Mouse (Mus musculus): ENCODE measurements around the gene Tmem132a. TPM values are rescaled to one million over a fixed set of nuclear protein-coding genes. Genes with fewer than 3 reads are reported as not detected.

Gene Tmem132a
- polyA plus RNA-seq, 1 experiment from 2014 or later = 2.1 TPM

DNA sequence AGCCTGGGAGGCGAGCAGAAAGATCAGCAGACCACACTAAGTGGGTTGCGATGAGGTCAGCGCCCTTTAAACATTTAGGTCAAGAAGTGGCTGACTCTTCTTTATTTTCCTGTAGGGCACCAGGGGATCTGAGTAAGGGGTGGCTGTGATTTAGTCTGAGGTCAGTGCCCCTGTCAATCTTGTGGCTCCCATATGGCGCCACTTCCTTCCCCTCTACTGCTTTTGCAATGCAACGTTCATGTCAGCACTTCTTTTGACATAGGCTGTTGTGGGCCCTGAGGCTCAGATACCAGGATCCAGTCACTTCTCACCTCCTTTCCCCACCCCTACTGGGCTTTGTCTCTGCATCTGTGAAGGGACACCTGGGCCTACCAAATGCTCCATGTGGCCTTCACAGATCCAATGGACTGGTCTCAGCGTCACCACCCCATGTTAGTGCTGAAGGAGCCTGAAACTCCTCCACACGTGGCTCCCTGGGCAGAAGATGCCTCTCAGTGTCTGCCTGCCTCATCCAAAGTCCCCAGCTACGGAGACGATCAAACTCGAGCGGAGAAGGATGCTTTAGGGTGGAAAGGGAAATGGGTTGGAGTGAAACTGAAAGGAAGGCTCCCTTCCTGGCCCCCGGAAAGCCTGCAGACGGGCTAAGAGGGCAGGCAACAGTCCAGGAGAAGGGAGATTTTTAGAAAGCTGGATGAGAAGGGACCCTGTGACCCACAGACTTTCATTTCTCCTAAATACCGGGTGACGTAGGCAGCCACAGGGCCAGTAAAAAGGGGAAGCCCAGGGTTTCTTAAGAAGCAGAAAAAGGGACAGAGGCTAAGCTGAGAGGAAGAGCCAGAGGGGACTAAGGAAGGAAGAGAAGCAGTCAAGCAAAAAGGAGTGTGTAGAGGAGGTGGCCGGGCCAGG, 27.8 kb downstream of the Tmem132a start:
- no peaks in the 10 kb centered on the region for H3K27me3 ChIP-seq (ENCODE audit: insufficient read depth, low read length)

GRCm38 (mm10) chr19:10839010-10839892, 30.5 kb downstream of the Tmem132a start, which contains the start of gene Slc15a3:
TSS of gene Slc15a3 (plus strand) at chr19:10839727.
- Histone ChIP-seq H3K27ac (ENCODE audit: low read depth) (no peak within 1 kb of the TSS), H3K9me3 (ENCODE audit: low read length) (no peaks in the 10 kb centered on the region), H3K4me1 (ENCODE audit: insufficient read depth) (peaks cover 4% of the 10 kb centered on the region), H3K27me3 (ENCODE audit: insufficient read depth, low read length) (no peaks in the 10 kb centered on the region), H3K4me2 (ENCODE audit: low read depth, low read length) (no peak within 1 kb of the TSS), H3K36me3 (replicated peaks; ENCODE audit: insufficient read depth, low read length) (no peaks in the 10 kb centered on the region), H3K9ac (replicated peaks) (no peak within 1 kb of the TSS), H3K4me3 (ENCODE audit: low read depth, low read length) (no peak within 1 kb of the TSS)
- ATAC-seq = no peak
- DNase-seq = no peak
- TF ChIP-seq CTCF (IDR thresholded peaks at IDR 0.05; ENCODE audit: low read depth) = no peak
- WGBS (ENCODE audit: insufficient replicate concordance) = 56% methylated on average over 15 of the region's 15 CpGs

More for the DNA sequence above, 27.8 kb downstream of the Tmem132a start:
- Histone ChIP-seq H3K4me1 (ENCODE audit: insufficient read depth) (peaks cover 7% of the 10 kb centered on the region), H3K9ac (replicated peaks) (peak overlapping the region; percentile 48; the same call in 1 of the 2 replicates), H3K4me3 (ENCODE audit: low read depth, low read length) (peak overlapping the region; percentile 38), H3K27ac (ENCODE audit: low read depth) (peak overlapping the region; percentile 92), H3K4me2 (ENCODE audit: low read depth, low read length) (peak overlapping the region; percentile 58), H3K9me3 (ENCODE audit: low read length) (no peaks in the 10 kb centered on the region), H3K36me3 (replicated peaks; ENCODE audit: insufficient read depth, low read length) (no peaks in the 10 kb centered on the region)
- peak; percentile 71 for ATAC-seq
- WGBS (ENCODE audit: insufficient replicate concordance) = 30% methylated on average over 16 of the region's 16 CpGs
- peak; percentile 48 for DNase-seq
- no peak for TF ChIP-seq CTCF (IDR thresholded peaks at IDR 0.05; ENCODE audit: low read depth)
- peak; percentile 49; the same call in 1 of the 2 replicates for TF ChIP-seq EP300 (IDR thresholded peaks at IDR 0.05; ENCODE audit: low read depth)

- no peak overlapping the region for H3K4me2 ChIP-seq (ENCODE audit: low read depth, low read length)
- WGBS (ENCODE audit: insufficient replicate concordance) = 62% methylated on average over 3 of the region's 3 CpGs
- no peaks in the 10 kb centered on the region for H3K9me3 ChIP-seq (ENCODE audit: low read length)
- H3K27ac ChIP-seq (ENCODE audit: low read depth) = no peak overlapping the region
- H3K9ac ChIP-seq (replicated peaks) = no peak overlapping the region
- H3K4me3 ChIP-seq (ENCODE audit: low read depth, low read length) = no peak overlapping the region
- TF ChIP-seq CTCF (IDR thresholded peaks at IDR 0.05; ENCODE audit: low read depth) (no peak), EP300 (IDR thresholded peaks at IDR 0.05; ENCODE audit: low read depth) (no peak)
- H3K36me3 ChIP-seq (replicated peaks; ENCODE audit: insufficient read depth, low read length) = no peaks in the 10 kb centered on the region
- H3K27me3 ChIP-seq (ENCODE audit: insufficient read depth, low read length) = no peaks in the 10 kb centered on the region
- H3K4me1 ChIP-seq (ENCODE audit: insufficient read depth) = 0 out of 2 replicates have a peak, but pooled peaks cover 2% of the 10 kb centered on the region
- no peak for ATAC-seq
- DNase-seq = no peak
Observed at GRCm38 (mm10) chr19:10835671-10836070, 34.1 kb downstream of the Tmem132a start.

GRCm38 (mm10) chr19:10833611-10834010, 36.1 kb downstream of the Tmem132a start:
- WGBS (ENCODE audit: insufficient replicate concordance) = 57% methylated on average over 3 of the region's 3 CpGs
- Histone ChIP-seq H3K4me2 (ENCODE audit: low read depth, low read length) (no peak overlapping the region), H3K9me3 (ENCODE audit: low read length) (no peaks in the 10 kb centered on the region), H3K4me3 (ENCODE audit: low read depth, low read length) (no peak overlapping the region), H3K9ac (replicated peaks) (no peak overlapping the region), H3K27ac (ENCODE audit: low read depth) (no peak overlapping the region), H3K36me3 (replicated peaks; ENCODE audit: insufficient read depth, low read length) (no peaks in the 10 kb centered on the region), H3K27me3 (ENCODE audit: insufficient read depth, low read length) (no peaks in the 10 kb centered on the region), H3K4me1 (ENCODE audit: insufficient read depth) (0 out of 2 replicates have a peak, but pooled peaks cover 2% of the 10 kb centered on the region)
- no peak for ATAC-seq
- no peak for DNase-seq
- TF ChIP-seq EP300 (IDR thresholded peaks at IDR 0.05; ENCODE audit: low read depth) = no peak
- TF ChIP-seq CTCF (IDR thresholded peaks at IDR 0.05; ENCODE audit: low read depth) = no peak

GRCm38 (mm10) chr19:10832030-10832429, 37.7 kb downstream of the Tmem132a start:
- WGBS (ENCODE audit: insufficient replicate concordance) = 46% methylated on average over 3 of the region's 3 CpGs
- no peaks in the 10 kb centered on the region for H3K9me3 ChIP-seq (ENCODE audit: low read length)
- no peak for DNase-seq
- TF ChIP-seq CTCF (IDR thresholded peaks at IDR 0.05; ENCODE audit: low read depth) (no peak), EP300 (IDR thresholded peaks at IDR 0.05; ENCODE audit: low read depth) (no peak)
- H3K4me2 ChIP-seq (ENCODE audit: low read depth, low read length) = no peak overlapping the region
- no peak overlapping the region for H3K9ac ChIP-seq (replicated peaks)
- no peak overlapping the region for H3K4me3 ChIP-seq (ENCODE audit: low read depth, low read length)
- no peaks in the 10 kb centered on the region for H3K27me3 ChIP-seq (ENCODE audit: insufficient read depth, low read length)
- no peak overlapping the region for H3K27ac ChIP-seq (ENCODE audit: low read depth)
- 0 out of 2 replicates have a peak, but pooled peaks have one; percentile 10 for ATAC-seq
- H3K4me1 ChIP-seq (ENCODE audit: insufficient read depth) = 0 out of 2 replicates have a peak, but pooled peaks cover 2% of the 10 kb centered on the region
- H3K36me3 ChIP-seq (replicated peaks; ENCODE audit: insufficient read depth, low read length) = no peaks in the 10 kb centered on the region

All from liver, postnatal 0 days (tissue).